Mouse (Mus musculus) natural killer cell, adult 2 months (primary cell): ENCODE measurements around the gene Lin7b.
"Not testable (repeated sequence)": the region's sequence is repeated elsewhere in the genome, so short reads cannot be mapped to it uniquely, and the experiment has no call there.

Experiments
- DNase-seq, 2 experiments: peaks; one replicate each; pipeline ENCODE4 v3.0.0; 2022; ENCODE audit warnings: low spot score in 2 of 2

Gene Lin7b

DNA sequence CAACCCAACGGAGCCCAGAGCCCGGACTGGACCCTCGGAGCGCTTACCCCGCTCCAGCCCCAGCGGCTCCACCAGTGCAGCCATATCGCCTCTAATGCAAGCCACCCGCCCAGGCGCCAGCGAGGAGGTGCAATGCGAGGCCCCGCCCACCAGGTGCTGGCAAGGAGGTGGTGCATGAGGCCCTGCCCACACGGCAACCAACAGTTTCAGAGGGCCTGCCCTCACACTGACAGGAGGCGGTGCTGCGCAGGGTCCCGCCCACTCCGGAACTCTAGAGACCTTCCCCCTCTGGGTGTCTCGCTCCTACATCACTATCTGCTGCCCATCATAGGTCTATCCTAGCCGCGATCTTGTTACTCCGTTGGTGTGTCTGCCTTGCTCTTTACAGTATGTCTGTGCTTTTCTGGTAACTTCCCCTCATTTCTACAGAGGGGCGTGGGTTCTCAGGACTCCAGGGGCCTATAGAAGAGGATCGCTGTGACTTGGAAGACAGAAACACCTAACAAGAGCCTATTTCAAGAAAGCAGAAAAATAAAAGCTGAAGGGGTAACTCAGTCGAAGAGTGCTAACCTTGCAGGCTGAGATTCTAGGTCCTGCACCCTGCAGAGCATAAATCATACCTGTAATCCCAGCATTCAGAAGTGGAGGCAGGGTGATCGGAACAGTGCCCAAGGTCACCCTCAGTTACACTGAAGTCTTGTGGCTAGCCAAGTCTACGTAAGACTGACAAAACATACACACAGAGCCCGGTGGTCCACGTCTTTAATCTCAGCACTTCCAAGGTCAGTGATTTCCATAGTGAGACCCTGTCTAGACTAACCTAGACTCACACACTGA is at the start of gene Lin7b:
Lin7b (minus strand) TSS at position 109 of the 837 bp plus-strand sequence.
- DNase-seq: peak; percentile 78 to 89

DNA sequence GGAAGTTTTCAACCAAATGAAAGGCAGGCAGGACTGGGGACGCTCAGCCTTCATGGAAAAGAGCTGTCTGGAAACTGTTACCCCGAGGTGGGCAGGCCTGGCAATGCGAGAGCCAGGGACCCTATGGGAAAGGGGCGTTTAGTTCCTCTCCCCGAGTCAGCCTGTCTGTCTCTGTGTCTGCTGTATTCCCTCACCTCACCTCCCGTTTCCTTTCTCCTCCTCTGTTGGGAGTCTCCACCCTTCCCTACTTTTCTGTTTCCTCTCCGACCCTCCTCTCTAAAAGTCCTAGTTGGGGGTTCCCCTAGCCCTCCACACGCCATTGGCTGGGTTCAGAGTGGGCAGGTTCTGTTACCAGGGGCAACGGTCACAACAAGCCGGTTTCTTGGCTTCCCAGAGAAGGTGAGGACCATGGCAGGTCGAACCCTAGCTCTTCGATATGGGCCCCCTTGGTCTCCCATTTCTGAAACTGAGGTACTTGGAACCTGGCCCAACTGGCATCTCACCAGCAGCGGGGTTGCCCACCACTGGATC is 47.6 kb upstream of the Lin7b start:
- no peak for DNase-seq

DNA sequence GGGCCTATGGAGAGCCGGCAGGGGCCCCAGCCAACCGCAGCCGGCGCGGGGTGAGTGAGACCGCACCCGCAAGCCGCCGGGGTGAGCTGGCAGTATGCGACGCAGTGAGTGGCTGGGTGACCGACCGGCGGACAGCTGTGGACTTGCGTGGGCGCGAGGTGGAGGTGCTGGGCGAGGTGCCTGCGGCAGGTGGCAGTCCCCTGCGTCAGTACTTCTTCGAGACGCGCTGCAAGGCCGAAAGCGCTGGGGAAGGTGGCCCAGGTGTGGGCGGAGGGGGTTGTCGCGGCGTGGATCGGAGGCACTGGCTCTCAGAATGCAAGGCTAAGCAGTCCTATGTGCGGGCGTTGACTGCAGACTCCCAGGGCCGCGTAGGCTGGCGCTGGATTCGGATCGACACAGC is 45.3 kb upstream of the Lin7b start:
- peak; percentile 61 to 66 for DNase-seq

DNA sequence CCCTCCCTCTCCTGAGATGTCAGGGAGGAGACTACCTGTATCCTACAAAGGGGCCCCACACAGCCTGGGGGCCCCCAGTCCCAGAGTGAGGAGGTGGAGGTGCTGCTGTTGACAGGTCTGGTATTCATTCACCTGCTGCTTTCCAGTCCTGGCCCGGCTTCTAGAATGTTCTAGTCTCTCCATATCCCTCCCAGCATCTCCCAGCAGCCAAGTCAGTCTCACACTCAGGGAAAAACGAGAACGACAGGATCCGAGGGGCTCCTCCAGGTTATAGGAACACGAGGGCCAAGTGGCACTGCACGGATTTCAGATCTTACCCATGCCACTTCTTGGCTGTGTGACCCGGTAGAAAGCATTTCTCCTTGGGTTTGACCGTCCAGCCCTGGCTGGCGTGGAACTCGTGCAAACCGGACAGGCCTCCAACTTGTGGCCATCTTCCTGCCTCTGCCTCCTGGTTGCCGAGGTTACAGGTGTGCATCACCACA is 44.4 kb upstream of the Lin7b start:
- DNase-seq: no peak

DNA sequence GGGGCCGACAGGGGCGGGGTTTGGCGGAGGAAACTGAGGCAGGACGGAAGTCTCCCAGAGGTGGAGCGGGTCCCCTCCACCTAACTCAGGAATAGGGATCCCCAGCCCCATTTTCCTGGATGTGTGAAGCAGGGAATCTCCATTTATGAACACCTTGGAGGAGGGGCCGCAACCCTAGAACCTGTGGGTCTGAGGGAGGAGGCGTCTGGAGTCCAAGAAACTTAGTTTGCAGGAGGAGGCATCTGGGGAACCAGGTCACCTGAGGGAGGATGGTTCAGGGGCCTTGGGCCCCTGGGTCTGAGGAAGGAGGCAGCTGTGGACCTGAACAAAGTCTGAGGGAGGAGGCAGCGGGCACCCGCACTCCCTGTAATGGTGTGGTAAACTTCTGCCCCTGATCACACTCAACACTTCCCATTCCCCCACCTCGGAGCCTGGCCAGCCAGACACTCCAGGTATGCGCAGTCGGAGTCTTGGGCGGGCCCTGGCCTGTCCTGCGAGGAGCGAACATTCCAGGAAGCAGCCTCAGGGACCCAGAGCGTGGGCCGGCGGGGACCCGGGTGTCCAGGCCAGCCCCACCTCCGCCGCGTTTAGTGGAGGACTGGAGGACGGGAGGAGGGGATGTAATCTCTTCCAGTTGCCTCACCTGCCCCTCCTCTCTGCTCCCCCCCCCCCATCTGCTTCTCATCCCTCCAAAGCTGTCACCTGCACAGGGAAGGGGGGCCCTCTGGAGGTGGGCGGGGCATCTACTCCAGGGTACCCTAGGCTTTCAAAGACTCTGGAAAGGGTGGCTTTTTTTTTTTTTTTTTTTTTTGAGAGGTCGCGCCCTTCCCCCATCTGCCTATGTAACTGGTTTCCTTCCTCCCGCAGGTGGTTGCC is 43.7 kb upstream of the Lin7b start:
- DNase-seq: no peak

DNA sequence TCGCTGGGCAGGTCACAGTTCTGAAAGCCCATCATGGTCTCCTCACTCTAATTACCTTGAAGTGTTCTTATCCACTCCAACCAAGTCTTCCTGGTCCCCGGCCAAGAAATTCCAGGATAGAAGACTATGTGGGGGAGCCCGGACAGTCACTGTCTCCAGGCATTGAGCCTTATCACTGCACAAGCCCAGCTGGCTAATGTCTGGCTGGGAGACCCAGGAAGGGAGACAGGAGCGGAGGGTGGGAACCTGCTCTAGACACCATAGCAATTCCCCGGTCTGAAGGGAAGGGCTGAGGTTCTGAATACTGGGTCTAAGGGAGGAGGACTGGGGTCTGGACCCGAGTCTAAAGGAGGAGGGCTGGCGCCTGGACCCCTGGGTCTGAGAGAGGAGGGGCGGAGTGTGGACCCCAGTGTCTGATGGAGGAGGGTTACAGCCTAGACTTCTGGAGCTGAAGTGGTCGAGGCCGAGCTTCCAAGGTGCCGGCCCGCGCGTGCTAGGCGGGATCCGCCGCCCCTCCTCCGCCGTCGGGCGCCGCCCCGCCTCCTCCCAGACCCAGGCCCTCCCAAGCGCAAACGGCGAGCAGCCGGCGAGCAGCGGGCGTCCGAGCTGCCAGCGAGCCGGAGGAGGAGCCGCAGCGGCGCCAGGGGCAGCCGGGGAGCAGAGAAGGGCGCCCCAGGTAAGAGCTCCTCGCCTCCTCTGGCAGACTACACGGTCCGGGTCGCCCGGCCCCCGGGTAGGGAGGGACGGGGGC is 42.9 kb upstream of the Lin7b start, which contains the start of gene Ntf5:
Ntf5 (plus strand) TSS at position 583 of the 751 bp plus-strand sequence.
- no peak for DNase-seq

DNA sequence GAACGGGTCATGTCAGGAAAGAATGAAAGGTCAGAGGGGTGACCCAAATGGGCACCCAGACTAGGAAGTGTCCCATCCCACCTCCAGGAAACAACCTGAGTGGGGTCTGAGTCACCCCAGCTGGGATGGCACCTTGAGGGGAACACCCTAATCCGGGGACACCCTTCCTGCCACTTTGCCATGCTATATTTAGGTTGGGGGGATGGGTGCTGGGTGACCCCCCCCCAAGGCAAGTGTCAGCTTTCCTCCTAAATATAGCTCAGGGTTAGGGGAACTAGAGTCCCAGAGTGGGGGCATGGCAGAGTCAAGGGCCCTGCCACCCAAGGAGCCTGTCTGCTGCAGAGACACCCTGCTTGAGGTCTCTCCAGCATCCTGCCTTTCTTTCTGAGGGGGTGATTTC is 42.0 kb upstream of the Lin7b start:
- DNase-seq: no peak

DNA sequence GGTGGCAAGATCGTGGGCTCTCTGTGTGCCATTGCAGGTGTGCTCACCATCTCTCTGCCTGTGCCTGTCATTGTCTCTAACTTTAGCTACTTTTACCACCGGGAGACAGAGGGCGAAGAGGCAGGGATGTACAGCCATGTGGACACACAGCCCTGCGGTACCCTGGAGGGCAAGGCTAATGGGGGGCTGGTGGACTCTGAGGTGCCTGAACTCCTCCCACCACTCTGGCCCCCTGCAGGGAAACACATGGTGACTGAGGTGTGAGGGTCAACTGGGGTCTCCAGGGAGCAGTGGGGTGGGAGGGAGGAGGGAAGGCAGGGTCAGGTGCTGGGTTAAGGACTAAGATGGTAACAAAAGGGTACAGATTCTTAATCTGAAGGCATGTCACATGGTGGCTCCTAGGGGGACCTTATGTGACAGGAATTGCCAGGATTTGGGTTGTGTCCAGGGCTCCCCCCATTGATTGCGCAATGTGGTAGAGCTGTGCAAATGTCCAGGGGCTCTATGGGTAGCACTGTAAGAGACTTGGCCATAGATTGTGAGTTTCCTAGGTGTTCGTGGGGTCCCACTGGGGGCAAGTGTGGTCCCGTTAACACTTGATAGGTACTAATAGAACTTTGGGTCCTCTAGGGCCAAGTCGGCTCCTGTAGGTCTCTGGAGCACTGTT is 39.2 kb upstream of the Lin7b start:
- no peak for DNase-seq

DNA sequence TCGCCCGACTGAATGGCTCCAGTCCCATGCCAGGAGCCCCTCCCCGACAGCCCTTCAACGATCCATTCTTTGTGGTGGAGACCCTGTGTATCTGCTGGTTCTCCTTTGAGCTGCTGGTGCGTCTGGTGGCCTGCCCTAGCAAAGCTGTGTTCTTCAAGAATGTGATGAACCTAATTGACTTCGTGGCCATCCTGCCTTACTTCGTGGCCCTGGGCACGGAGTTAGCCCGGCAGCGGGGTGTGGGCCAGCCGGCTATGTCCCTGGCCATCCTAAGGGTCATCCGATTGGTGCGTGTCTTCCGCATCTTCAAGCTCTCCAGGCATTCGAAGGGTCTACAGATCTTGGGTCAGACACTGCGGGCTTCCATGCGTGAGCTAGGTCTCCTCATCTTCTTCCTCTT is 38.6 kb upstream of the Lin7b start:
- DNase-seq: no peak

DNA sequence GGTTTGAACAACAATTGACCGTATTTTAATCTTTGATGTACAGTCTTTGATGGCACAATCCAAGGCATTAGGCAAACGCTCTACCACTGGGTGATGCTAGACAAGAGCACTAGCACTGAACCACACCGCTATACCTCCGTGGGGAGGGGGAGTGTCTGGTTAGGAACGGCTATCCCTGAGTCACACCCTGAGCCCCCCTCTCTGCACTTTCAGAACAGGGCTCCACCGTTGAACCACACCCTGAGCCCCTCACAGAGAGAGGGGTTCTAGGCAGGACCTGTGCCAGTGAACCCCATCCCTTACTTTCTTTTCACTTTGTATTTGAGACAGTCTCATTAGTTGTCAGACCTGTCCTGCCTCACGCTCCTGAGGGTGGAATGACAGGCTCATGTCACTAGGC is 38.0 kb upstream of the Lin7b start:
- no peak for DNase-seq

DNA sequence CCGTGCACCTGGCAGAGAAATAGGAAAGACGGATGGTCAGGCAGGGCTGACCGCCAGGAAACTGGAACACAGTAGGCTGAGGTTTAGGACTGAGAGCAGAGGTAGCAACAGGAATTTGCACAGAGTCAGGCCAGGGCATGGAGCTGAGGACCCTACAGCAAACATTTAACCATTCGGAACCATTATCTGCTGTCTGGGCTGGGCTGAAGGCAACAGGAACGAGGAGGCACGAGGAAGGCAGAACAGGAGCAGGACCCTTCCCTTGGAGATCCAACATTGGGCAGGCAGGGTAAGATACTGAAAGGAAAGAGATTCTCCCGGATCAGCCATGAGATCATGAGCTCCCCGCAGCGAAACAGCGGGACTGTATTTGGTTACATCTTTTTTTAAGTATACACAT is 37.5 kb upstream of the Lin7b start:
- DNase-seq: no peak

DNA sequence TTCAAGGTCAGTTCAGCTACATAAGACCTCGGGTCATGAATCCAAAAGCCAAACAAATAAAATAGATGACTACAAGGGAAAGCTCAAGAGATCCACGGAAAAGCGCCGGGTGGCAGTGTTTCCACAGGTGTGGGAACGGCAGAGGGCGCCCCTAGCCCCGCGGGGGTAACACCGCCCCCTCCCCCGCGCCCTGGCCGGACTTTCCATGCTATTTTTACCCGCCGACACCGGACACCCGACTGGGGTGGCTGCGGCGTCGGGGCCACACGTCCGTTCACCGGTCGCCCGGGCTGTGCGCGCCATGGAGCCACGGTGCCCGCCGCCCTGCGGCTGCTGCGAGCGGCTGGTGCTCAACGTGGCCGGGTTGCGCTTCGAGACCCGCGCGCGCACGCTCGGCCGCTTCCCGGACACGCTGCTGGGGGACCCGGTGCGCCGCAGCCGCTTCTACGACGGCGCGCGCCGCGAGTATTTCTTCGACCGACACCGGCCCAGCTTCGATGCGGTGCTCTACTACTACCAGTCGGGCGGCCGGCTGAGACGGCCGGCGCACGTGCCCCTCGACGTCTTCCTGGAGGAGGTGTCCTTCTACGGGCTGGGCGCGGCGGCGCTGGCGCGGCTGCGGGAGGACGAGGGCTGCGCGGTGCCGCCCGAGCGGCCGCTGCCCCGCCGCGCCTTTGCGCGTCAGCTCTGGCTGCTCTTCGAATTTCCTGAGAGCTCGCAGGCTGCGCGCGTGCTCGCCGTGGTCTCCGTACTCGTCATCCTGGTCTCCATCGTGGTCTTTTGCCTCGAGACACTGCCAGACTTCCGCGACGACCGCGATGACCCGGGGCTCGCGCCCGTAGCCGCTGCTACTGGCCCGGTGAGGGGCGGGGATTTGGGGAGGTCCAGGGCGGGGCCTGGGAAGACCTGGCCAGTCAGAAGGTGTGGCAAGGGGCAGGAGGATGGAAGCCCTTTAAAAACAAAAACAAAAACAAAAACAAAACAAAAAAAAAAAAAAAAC is 36.1 kb upstream of the Lin7b start:
- DNase-seq: no peak

DNA sequence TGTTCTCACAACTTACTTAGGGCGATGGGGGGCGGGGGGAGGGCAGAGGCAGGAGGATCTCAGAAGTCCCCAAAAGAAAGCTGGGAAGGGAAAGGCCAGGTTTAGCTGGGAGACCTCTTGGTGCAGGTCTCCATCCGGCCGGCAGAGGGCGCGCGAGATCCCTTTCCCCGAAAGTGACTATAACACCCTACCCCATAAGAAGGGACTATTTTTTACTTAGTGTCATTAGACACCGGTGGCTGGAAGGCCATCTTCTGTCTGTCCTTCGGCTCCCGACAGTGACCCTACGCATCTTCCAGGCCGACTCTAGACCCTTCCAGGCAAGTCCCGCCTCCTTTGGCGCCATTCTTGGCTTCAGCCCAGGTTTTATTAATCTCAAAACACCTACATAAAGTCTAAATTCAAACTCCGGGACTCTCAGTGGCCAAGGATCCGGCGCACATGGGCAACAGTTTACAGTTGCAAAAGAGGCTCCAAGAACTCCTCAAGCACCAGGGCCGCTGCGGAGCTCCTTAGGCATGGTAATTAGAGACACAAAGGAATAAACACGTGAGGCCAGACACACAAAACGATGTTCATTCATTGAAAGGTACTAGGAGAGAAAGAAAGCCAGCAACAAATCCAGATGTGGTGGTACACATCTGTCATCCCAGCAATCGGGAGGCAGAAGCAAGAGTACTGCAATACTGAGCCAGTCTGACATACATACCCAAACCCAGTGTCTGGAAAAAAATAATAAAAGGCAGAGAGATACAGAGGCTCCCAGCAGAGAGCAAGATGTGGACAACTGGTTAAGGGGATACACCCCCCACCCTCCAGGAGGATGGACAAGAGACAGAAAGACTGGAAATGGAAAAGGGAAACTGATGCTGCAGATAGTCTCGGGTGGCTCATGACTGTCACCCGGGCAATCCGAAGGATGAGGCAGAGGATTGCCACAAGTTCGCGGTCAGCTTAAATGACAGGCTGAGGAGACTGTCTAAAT is 35.0 kb upstream of the Lin7b start, which contains the start of gene Kcna7:
Kcna7 (plus strand) TSS at position 563 of the 985 bp plus-strand sequence.
- DNase-seq: peak; percentile 63 to 74

DNA sequence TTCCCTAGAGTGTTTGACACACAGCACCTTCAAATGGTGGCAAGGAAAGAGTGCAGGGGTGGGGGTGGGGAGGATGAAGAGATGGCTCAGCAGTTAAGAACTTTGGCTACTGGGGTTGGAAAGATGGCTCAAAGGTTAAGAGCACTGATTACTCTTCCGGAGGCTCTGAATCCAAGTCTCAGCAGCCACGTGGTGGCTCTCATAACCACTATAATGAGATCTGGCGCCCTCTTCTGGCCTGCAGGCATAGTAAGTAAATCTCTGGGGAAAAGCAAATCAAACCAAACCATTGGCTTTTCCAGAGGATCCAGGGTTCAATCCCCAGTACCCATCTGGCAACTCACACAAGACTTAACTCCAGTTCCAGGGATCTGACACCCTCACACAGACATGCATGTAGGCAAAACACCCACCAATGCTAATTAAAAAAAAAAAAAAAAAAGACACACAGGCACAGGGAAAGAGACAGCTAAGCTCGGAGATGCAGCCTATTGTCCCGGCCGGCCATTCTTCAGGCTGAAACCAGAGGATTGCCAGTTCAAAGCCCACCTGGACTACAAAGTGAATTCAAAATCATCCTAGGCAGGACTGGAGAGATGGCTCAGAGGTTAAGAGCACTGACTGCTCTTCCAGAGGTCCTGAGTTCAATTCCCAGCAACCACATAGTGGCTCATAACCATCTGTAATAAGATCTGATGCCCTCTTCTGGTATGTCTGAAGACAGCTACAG is 33.3 kb upstream of the Lin7b start:
- peak; percentile 46 to 72 for DNase-seq

DNA sequence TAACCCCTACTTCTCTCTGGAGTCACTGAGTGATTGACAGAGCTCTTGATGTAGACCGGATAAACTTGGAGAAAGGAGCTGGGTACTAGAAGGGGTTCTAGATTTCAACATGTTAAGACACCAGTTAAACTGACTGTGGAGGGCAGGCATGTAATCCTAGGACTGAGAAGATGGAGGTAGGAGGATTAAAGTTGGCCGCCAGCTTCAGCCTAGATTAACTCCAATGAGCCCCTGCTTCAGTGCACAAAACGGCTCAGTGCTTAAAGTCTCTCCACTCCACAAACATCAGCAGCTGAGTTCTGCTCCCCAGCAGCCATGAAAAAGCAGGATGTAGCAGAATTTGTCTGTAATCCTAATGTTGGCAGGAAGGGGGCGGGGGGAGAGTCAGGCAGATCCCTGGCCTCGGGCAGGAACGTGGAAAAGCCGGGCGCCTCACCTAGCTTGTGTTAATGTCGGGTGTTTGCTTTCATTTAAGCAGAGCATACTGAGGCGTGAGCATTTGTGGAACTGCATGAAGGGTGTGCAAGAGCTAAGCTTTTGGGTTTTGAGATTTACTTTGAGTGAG is 31.2 kb upstream of the Lin7b start:
- no peak for DNase-seq

DNA sequence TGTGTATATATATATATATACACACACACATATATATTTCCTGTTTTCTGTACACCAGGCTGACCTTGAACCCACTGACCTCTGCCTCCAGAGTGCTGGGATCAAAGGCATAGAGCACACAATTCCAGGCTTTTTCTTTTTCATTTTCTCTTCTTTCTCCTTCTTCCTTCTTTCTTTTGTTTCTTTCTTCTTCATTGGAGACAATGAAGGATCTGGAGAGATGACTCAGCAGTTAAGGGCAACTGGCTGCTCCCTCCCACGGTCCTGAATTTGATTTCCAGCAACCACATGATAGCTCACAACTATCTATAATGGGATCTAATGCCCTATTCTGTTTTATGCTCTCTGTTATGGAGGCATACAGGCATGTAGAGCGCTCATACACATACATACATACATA is 26.4 kb upstream of the Lin7b start:
- no peak for DNase-seq

DNA sequence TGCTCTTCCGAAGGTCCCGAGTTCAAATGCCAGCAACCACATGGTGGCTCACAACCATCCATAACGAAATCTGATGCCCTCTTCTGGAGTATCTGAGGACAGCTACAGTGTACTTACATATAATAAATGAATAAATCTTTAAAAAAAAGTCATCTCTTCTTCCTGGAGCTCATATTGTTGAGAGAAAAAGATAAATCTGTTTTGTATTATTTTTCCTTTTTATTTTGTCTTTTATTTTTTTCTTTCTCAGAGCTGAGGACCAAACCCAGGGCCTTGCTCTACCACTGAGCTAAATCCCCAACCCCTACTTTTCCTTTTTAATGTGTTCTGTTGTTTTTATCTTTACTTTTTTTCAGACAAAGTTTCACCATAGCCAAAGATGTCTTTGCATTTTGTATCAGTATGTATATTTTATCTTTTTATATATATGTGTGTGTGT is 26.0 kb upstream of the Lin7b start:
- DNase-seq: not testable (repeated sequence)
